Mouse (Mus musculus) erythroblast, embryonic 14.5 days (primary cell): ENCODE measurements around the gene Slc22a14.

Experiments used
- GATA1 ChIP-seq: IDR thresholded peaks from 2 replicates; pipeline ENCODE4 v1.6.1; 2012; ENCODE audit warnings: low read length, inconsistent platforms, mixed read lengths
- TAL1 ChIP-seq: IDR thresholded peaks from 3 replicates; pipeline ENCODE4 v1.6.1; 2012; ENCODE audit warnings: low read length, inconsistent platforms, mixed read lengths

GRCm38 (mm10) chr9:119394808-119395207, 29.5 kb upstream of the Slc22a14 start:
- no peak for TF ChIP-seq GATA1
- no peak for TF ChIP-seq TAL1
